Mouse (Mus musculus): ENCODE measurements around the gene Ooep. TPM values are rescaled to one million over a fixed set of nuclear protein-coding genes. Genes with fewer than 3 reads are reported as not detected.

The Ooep gene
- polyA plus RNA-seq, 1 experiment from 2014 or later, result not detected

Other genes with a start within 250 kb of the Ooep start
- 18.1 TPM for gene Gsta4, start 196.0 kb downstream of the Ooep start, polyA plus RNA-seq (2021)
- gene Gsta1, start 148.1 kb downstream of the Ooep start, polyA plus RNA-seq (2021), result 1.8 TPM
- 0.51 TPM for gene Gm3776, start 121.6 kb downstream of the Ooep start, polyA plus RNA-seq (2021)
- 0.26 TPM for gene Gm10639, start 88.8 kb downstream of the Ooep start, polyA plus RNA-seq (2021)
- not detected for gene Omt2a, start 63.9 kb downstream of the Ooep start, polyA plus RNA-seq (2021)
- gene Omt2b, start 51.1 kb downstream of the Ooep start, polyA plus RNA-seq (2021), result not detected
- 2.1 TPM for gene Gsta2, start 22.9 kb downstream of the Ooep start, polyA plus RNA-seq (2021)
- gene Dppa5a, start 10.5 kb downstream of the Ooep start, polyA plus RNA-seq (2021), result not detected
- gene Ddx43, start 17.1 kb upstream of the Ooep start, polyA plus RNA-seq (2021), result 0.03 TPM
- 3.0 TPM for gene Cgas, start 64.5 kb upstream of the Ooep start, polyA plus RNA-seq (2021)
- 23.8 TPM for gene Mto1, start 69.5 kb upstream of the Ooep start, polyA plus RNA-seq (2021)
- gene Gm17324, start 70.1 kb upstream of the Ooep start, polyA plus RNA-seq (2021), result not detected
- gene Eef1a1, start 110.4 kb upstream of the Ooep start, polyA plus RNA-seq (2021), result 8,737 TPM
- gene Slc17a5, start 209.3 kb upstream of the Ooep start, polyA plus RNA-seq (2021), result 29.9 TPM
- gene Cd109, start 236.8 kb upstream of the Ooep start, polyA plus RNA-seq (2021), result 6.5 TPM